Mouse (Mus musculus) layer of hippocampus, postnatal 14 days (tissue): ENCODE results near the gene Gm10142. TPM values are rescaled to one million over a fixed set of nuclear protein-coding genes. Genes with fewer than 3 reads are reported as not detected.
"Not testable (repeated sequence)": the region's sequence is repeated elsewhere in the genome, so short reads cannot be mapped to it uniquely, and the experiment has no call there.

Experiments used
- DNase-seq, 2 experiments: peaks; one replicate each; pipeline ENCODE4 v3.0.0; 2021 to 2022; ENCODE audit warnings: low spot score in 2 of 2, mixed read lengths in 1 of 2
- total RNA-seq, 2 experiments: library from RNA; stranded (reverse); gene quantifications; 2 replicates each; pipeline ENCODE4 v1.2.3; 2021

The Gm10142 gene
- total RNA-seq, 2 experiments from 2014 or later: not detected

DNA sequence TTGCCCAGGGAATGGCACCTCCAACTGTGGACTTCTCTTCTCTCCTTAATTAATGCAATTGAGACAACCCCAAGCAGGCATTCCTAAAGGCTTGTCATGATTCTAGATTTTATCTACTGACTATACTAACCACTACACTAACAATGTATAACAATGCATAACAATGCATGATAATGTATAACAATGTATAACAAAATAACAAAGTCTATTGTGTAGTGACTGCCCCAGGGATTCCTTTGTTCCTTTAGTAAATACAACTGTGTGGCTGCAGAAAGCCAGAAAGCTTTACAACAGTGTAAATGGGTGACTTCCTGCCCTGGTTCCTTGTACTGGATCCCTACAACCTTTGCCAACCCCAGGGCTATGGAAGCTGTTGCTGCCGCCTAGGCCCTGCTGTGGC, 20.3 kb downstream of the Gm10142 start:
- DNase-seq: no peak

DNA sequence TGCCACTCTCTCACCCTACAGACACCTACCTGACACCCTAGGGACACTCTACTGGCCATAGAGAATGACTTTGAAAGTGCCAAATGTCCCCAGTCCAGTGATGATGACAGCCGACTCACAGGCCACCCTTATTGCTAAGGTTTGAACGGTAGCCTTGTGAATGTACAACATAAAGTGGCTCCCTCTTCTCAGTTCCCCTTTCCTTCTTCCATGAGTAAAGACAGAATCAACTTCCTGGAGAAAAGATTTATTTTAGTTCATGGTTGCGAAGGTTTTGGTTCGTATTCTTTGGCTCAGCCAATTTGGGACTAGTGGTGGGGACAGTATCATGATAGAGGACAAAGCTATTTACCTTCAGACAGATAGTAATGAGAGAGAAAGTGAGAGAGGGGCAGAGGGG, 23.3 kb downstream of the Gm10142 start:
- DNase-seq: no peak

DNA sequence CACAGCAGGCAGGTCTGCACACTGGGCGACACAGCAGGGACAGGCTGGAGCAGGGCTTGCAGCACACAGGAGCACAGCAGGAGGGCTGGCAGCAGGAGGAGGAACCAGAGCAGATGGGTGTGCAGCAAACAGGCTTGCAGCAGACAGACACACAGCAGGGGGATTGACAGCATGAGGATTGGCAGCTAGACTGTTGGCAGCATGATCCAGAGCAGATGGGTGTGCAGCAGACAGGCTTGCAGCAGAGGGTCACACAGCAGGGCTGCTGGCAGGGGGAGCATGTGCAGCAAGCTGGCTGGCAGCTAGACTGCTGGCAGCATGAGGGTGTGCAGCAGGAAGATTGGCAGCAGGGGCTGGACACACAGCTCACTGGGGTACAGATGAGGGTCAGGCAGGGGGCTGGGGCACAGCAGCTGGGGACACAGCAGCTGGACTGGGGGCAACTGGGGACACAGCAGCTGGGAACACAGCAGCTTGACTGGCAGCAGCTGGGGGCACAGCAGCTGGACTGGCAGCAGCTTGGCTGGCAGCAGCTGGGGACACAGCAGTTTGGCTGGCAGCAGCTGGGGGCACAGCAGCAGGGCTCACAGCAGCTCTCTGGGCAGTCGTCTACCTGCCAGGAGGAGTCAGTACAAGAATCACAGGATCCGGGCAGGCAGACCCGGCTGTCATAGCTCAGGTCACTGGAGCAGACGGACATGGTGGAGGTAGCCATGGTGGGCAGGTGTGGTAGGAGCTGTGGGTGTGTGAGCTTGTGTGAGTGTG, 26.5 kb downstream of the Gm10142 start, which contains the start of gene Gm18596:
Gm18596 (minus strand) TSS at position 715 of the 765 bp plus-strand sequence.
- DNase-seq: peak in 1 of 2 experiments; percentile 19

DNA sequence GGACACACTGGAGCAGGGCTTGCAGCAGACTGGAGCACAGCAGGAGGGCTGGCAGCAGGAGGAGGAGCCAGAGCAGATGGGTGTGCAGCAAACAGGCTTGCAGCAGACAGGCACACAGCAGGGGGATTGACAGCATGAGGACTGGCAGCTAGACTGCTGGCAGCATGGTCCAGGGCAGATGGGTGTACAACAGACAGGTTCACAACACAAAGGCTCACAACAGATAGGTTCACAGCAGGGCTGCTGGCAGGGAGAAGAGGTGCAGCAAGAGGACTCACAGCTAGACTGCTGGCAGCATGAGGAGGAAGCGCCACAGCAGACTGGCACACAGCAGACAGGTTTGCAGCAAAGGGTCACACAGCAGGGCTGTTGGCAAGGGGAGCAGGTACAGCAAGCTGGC, 35.1 kb downstream of the Gm10142 start:
- DNase-seq: not testable (repeated sequence)

DNA sequence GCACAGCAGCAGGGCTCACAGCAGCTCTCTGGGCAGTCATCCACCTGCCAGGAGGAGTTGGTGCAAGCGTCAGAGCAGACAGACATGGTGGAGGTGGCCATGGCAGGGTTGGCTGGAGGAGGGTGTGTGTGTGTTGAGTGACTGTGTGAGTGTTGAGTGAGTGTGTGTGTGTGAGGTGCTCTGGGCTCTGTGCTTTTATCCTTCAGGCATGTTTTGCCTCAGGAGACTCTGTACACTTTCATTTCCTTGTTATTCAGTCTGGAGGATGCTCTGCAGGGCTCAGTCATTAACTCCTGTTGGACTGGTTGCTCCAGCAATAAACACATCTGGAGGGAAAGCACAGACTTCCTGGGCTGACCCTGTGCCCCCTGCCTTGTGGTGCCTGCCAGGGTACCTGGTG, 35.6 kb downstream of the Gm10142 start, which contains the start of gene Gm9736:
Gm9736 (minus strand) TSS at position 101 of the 400 bp plus-strand sequence.
- not testable (repeated sequence) for DNase-seq

DNA sequence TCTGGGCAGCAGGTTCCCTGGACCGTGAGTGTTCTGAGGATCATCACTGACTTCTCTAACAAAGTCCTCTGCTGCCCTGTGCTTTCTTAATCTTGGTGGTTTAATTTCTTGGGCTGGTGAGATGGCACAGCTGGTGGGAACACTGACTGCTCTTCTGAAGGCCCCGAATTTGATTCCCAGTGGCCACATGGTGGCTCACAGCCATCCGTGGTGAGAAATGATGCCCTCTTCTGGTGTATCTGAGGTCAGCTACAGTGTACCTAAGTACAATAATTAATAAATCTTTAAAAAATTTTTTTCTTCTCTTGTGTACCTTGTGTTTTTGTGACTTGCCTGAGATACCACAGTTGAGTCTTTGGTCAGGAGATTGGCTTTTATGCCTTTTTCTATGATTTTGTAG, 36.7 kb downstream of the Gm10142 start:
- DNase-seq: not testable (repeated sequence)

DNA sequence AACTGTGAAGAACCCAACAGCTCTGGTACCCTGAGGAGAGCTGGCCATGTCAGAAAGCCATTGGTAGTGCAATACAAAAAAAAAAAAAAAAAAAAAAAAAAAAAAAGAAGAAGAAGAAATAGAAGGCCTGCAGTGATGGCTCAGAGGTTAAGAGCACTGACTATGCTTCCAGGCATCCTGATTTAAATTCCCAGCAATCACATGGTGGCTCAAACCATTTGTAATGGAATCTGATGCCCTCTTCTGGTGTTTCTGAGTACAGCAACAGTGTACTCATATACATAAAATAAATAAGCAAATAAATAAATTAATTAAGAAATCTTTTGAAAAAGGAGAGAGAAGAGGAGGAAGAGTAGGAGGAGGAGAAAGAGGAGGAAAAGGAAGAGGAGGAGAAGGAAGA, 37.8 kb downstream of the Gm10142 start:
- no peak for DNase-seq

DNA sequence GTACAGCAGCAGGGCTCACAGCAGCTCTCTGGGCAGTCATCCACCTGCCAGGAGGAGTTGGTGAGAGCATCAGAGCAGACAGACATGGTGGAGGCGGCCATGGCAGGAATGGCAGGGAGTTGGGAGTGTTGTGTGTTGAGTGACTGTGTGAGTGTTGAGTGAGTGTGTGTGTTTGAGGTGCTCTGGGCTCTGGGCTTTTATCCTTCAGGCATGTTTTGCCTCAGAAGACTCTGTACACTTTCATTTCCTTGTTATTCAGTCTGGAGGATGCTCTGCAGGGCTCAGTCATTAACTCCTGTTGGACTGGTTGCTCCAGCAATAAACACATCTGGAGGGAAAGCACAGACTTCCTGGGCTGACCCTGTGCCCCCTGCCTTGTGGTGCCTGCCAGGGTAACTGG, 44.0 kb downstream of the Gm10142 start, which contains the start of gene Gm3233:
Gm3233 (minus strand) TSS at position 101 of the 400 bp plus-strand sequence.
- not testable (repeated sequence) for DNase-seq

Other genes with a start within 250 kb of the Gm10142 start
- gene Fam207a, start 200.0 kb upstream of the Gm10142 start, total RNA-seq: 10 to 100 TPM; 32.3 to 34.9 TPM
- gene Itgb2, start 185.6 kb upstream of the Gm10142 start, total RNA-seq: 1 to 10 TPM; 2.2 to 3.1 TPM
- gene Pttg1ip, start 134.1 kb upstream of the Gm10142 start, total RNA-seq: 10 to 100 TPM; 77.4 to 79.9 TPM
- gene Sumo3, start 109.7 kb upstream of the Gm10142 start, total RNA-seq: 100 to 1,000 TPM; 116 to 134 TPM
- gene Gm49325, start 109.6 kb upstream of the Gm10142 start, total RNA-seq: 10 to 100 TPM; 12.6 to 19.9 TPM
- 10 to 100 TPM; 63.9 to 69.0 TPM for gene Ube2g2, start 93.5 kb upstream of the Gm10142 start, total RNA-seq
- gene Tspear, start 29.2 kb upstream of the Gm10142 start, total RNA-seq: under 1 TPM in 1 of 2 experiments, not detected in 1; 0.14 TPM
- gene Gm19402, start 25.1 kb upstream of the Gm10142 start, total RNA-seq: not detected
- not detected for gene Gm9508, start 18.6 kb upstream of the Gm10142 start, total RNA-seq
- not detected for gene Gm10272, start 9.2 kb upstream of the Gm10142 start, total RNA-seq
- gene Gm10024, start 4.3 kb upstream of the Gm10142 start, total RNA-seq: not detected
- gene Krtap12-1, start 4.8 kb downstream of the Gm10142 start, total RNA-seq: not detected
- not detected for gene Gm10100, start 10.7 kb downstream of the Gm10142 start, total RNA-seq
- not detected for gene Gm18596, start 26.8 kb downstream of the Gm10142 start, total RNA-seq
- gene Gm9736, start 35.5 kb downstream of the Gm10142 start, total RNA-seq: not detected
- not detected for gene Gm3233, start 43.9 kb downstream of the Gm10142 start, total RNA-seq
- gene Gm3238, start 55.5 kb downstream of the Gm10142 start, total RNA-seq: not detected
- gene Gm7138, start 61.1 kb downstream of the Gm10142 start, total RNA-seq: not detected
- gene Gm3250, start 66.7 kb downstream of the Gm10142 start, total RNA-seq: not detected
- gene Gm7137, start 72.4 kb downstream of the Gm10142 start, total RNA-seq: not detected
- not detected for gene Gm9639, start 79.3 kb downstream of the Gm10142 start, total RNA-seq
- not detected for gene Gm19668, start 83.3 kb downstream of the Gm10142 start, total RNA-seq
- gene Gm9507, start 96.0 kb downstream of the Gm10142 start, total RNA-seq: not detected
- not detected for gene Gm2696, start 98.9 kb downstream of the Gm10142 start, total RNA-seq
- gene Krtap10-4, start 111.3 kb downstream of the Gm10142 start, total RNA-seq: not detected
- not detected for gene Krtap10-10, start 120.1 kb downstream of the Gm10142 start, total RNA-seq
- not detected for gene Gm36176, start 131.0 kb downstream of the Gm10142 start, total RNA-seq
- gene Gm10318, start 137.1 kb downstream of the Gm10142 start, total RNA-seq: not detected
- gene Gm3285, start 146.2 kb downstream of the Gm10142 start, total RNA-seq: not detected
- 10 to 100 TPM; 10.4 to 10.8 TPM for gene Lrrc3, start 186.7 kb downstream of the Gm10142 start, total RNA-seq